Mouse (Mus musculus): Measurements from ENCODE around the gene Washc4. TPM values are rescaled to one million over a fixed set of nuclear protein-coding genes. Genes with fewer than 3 reads are reported as not detected.

The Washc4 gene
- total RNA-seq, 2 experiments from 2014 or later: 20.2 to 20.6 TPM

- intact Hi-C loops (cut with DNase I): no loop called here
- DNase-seq (ENCODE audit: low spot score in 2 of 2): peak; percentile 35 to 50
These were observed 87.3 kb downstream of the Washc4 start for GRCm38 (mm10) chr10:83630899-83631298.

DNA sequence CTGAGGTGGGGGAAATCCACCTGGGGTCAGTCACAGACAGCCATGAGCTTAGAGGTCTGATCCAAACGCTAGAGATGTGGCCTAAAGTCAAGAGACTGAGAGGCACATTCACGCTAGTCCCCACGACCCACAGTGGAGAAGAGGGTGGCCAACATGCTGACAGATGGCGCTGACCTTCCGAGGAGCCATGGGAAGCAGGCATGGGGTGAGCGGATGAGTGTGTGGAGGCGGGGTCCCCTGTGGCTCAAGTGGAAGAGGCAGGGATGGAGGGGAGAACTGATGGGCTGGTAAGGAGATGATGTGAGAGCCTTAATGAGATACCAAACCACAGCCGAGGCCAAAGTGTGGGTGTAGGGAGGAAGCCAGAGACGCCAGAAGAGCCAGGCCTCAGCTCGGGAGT is 88.2 kb downstream of the Washc4 start:
- intact Hi-C loops (cut with DNase I): no loop called here

GRCm38 (mm10) chr10:83632806-83633374 is 89.3 kb downstream of the Washc4 start:
- intact Hi-C loops (cut with DNase I): no loop called here
- no peak for DNase-seq (ENCODE audit: low spot score in 2 of 2)

More for the DNA sequence above, 88.2 kb downstream of the Washc4 start:
- DNase-seq (ENCODE audit: low spot score in 2 of 2): no peak

DNA sequence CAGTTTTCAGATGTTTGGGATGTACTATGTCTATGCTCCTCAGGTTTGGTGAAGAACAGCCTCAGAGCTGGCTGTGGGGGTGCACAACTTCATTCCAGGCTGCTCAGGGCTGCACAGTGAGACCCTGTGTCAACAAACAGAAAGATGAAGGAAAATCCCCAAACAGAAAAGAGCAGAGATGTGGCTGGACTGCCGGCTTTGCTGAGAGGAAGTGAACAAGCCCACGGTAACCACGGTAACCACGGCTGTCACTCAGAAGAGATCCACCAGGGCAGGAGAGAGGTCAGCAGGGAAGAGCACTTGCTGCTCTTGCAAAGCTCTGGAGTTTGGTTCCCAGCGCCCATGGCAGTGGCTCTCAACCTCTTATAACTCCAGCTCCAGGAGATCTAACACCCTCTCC is 90.9 kb downstream of the Washc4 start:
- DNase-seq (ENCODE audit: low spot score in 2 of 2): no peak
- intact Hi-C loops (cut with DNase I): no loop called here

DNA sequence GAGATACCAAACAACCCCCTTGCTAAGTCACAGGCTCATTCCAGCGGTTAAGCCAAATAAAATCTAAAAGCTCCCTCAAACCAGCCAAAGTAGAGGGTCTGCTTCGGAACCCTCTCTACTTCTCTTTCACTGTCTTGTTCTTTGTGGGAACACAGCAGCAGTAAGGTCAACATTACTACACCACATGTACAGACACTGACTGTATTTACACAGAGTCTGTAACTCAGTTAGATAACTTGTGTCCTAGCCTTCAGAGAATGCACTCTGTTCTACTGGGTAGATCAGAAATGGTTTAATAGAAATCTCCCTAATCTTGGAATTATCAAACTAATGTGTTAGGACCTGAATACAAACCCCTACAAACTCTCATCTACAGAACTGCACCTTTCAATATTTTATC is 92.6 kb downstream of the Washc4 start:
- intact Hi-C loops (cut with DNase I): no loop called here

DNA sequence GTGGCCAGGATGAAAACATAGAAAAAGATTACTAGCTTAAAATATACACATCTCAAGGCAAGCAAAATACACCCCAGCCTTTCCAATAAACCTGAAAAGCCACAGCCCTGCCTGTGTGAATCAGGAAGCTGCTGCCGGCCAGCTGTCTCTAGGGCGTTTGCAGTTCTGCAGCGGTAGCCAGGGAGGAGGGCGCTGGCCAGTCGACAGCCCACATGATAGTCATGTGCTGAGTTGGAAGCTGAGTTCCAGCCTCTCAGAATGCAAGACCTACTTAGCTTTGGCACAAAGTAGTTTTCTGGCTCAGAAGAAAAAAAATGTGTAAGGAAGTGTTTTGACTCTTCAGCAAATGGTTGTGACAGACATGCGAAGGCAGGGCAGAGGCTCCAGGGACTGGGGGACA is 93.7 kb downstream of the Washc4 start:
- peak; percentile 74 to 90 for DNase-seq (ENCODE audit: low spot score in 2 of 2)
- intact Hi-C loops (cut with DNase I): no loop called here

More for the DNA sequence above, 92.6 kb downstream of the Washc4 start:
- DNase-seq (ENCODE audit: low spot score in 2 of 2): no peak

- DNase-seq (ENCODE audit: low spot score in 2 of 2): peak; percentile 51 to 60
- intact Hi-C loops (cut with DNase I): no loop called here
These were observed 96.4 kb downstream of the Washc4 start for GRCm38 (mm10) chr10:83639881-83640386.

GRCm38 (mm10) chr10:83641641-83642040 is 98.1 kb downstream of the Washc4 start:
- intact Hi-C loops (cut with DNase I): no loop called here
- no peak for DNase-seq (ENCODE audit: low spot score in 2 of 2)

- DNase-seq (ENCODE audit: low spot score in 2 of 2): no peak
- intact Hi-C loops (cut with DNase I): no loop called here
These were observed 100.6 kb downstream of the Washc4 start for GRCm38 (mm10) chr10:83644167-83644566.

DNA sequence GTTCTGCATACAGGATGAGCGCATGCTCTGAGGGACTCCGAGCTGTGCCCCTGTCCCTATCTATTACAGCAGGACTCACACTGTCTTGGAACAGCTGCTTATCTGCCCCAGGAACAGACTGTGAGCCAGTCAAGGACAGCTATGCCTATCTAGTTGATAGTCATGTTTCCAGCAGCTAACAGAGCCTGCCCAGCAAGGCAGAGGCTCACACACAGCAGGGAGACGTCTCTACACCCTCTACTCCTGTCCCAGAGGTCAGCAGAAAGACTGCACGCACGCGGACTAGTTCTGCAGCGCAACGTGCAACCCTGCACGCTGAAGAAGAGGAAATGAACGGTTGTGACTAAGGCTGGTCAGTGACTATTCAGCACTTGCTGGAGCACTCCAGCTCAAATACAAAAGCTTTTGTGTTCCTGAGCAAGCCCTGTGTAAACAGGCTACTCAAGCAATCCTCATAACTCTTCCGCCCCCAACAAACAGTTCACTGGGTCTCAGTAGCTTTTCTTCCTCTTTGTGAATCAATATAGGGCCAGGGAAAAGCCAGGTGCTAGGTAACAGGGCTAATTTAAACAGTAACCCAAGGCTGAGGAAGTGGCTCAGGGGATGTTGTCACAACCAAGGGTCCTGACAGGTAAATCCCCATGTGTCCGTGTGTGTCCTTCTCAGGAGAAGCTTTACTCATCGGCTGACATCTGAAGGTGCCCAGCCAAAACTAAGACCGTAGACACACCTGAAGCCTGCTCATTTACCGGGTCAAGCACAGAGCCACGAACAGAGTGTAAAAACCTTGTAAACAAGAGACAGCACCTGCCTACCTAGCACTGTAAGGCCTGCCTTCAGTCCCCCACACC is 101.5 kb downstream of the Washc4 start:
- DNase-seq (ENCODE audit: low spot score in 2 of 2): peak in 1 of 2 experiments; percentile 39
- intact Hi-C loops (cut with DNase I): loop anchor here (5.0 kb wide), 1 partner anchor 82 kb away; no protein-coding TSS in a partner anchor

DNA sequence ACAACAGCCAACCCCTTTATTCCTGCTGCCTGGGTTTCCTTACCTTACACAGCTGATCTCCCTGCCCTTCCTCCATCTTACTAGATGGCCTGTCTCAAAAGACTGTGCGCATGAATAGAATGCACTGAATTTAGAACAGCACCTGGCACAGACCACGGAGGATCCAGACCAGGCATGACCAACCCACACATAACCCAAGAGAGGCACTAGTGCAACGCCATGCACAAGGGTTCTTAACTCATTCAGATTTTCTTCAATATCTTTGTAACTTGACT is 102.1 kb downstream of the Washc4 start:
- no peak for DNase-seq (ENCODE audit: low spot score in 2 of 2)
- intact Hi-C loops (cut with DNase I): loop anchor here (5.0 kb wide), 1 partner anchor 82 kb away; no protein-coding TSS in a partner anchor

Other genes starting within 250 kb of the Washc4 start
- 10 to 100 TPM; 30.8 to 35.6 TPM for gene Slc41a2, start 205.9 kb upstream of the Washc4 start, total RNA-seq (2021)
- 1 to 10 TPM; 2.5 to 2.9 TPM for gene D10Wsu102e, start 183.5 kb upstream of the Washc4 start, total RNA-seq (2021)
- 1 to 10 TPM; 2.4 to 2.9 TPM for gene Aldh1l2, start 9.6 kb upstream of the Washc4 start, total RNA-seq (2021)
- gene Appl2, start 105.0 kb downstream of the Washc4 start, total RNA-seq (2021): 10 to 100 TPM; 41.8 to 45.2 TPM
- 10 to 100 TPM; 25.7 to 31.4 TPM for gene 1500009L16Rik, start 179.1 kb downstream of the Washc4 start, total RNA-seq (2021)

Measured in left cerebral cortex, postnatal 14 days (tissue).